Mouse (Mus musculus): ENCODE data around the gene Cisd3.

GRCm38 (mm10) chr11:97728311-97728710 is 42.7 kb downstream of the Cisd3 start:
- TF ChIP-seq CTCF (IDR thresholded peaks at IDR 0.05; ENCODE audit: borderline replicate concordance, insufficient read depth, low read length) (no peak), POLR2A (IDR thresholded peaks at IDR 0.05; ENCODE audit: low read depth, low read length) (no peak)
